Mouse (Mus musculus): ENCODE measurements at regions not wholly inside any gene's neighbourhood (a gene's known extent, or its start where the extent isn't known, plus 50 kb on each side); places are given as distances from the start of the nearest gene placed in this dataset.

GRCm38 (mm10) chr10:55096223-55096622, 1010.5 kb upstream of the Msl3l2 start:
- intact Hi-C loops (cut with DNase I): no loop called here

GRCm38 (mm10) chr10:55097225-55097624, 1009.5 kb upstream of the Msl3l2 start:
- intact Hi-C loops (cut with DNase I): no loop called here
- peak in 1 of 2 experiments; percentile 6 for DNase-seq (ENCODE audit: low spot score in 2 of 2)

More at GRCm38 (mm10) chr10:55096223-55096622, 1010.5 kb upstream of the Msl3l2 start:
- no peak for DNase-seq (ENCODE audit: low spot score in 2 of 2)

- intact Hi-C loops (cut with DNase I): no loop called here
- DNase-seq (ENCODE audit: low spot score in 2 of 2): no peak
Measured at GRCm38 (mm10) chr10:55098278-55098677, 1008.4 kb upstream of the Msl3l2 start.

- intact Hi-C loops (cut with DNase I): no loop called here
- no peak for DNase-seq (ENCODE audit: low spot score in 2 of 2)
Measured at GRCm38 (mm10) chr10:55112217-55112616, 994.5 kb upstream of the Msl3l2 start.

- DNase-seq (ENCODE audit: low spot score in 2 of 2): no peak
- intact Hi-C loops (cut with DNase I): no loop called here
Measured at GRCm38 (mm10) chr10:55148190-55148589, 958.5 kb upstream of the Msl3l2 start.

GRCm38 (mm10) chr10:55192176-55192575, 914.5 kb upstream of the Msl3l2 start:
- intact Hi-C loops (cut with DNase I): no loop called here
- no peak for DNase-seq (ENCODE audit: low spot score in 2 of 2)

DNA sequence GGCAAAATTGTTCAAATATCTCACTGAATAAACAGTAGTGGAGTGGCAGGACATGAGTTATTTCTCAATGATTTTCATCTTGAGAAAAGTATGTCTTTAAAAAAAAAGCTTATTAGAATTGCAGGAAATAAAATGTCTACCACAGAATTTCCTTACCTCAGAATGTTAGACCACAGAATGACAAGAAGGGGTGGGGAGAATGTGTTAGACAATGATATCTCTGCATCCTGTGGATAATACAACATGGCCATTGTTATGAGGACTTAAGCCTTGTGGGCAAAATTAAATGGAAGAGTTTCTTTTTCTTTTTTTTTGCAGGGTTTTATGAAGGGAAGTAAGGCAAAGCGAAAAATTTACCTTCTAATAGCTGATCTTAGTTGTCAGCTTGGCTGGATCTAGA, 912.6 kb upstream of the Msl3l2 start:
- DNase-seq (ENCODE audit: low spot score in 2 of 2): no peak
- intact Hi-C loops (cut with DNase I): no loop called here

DNA sequence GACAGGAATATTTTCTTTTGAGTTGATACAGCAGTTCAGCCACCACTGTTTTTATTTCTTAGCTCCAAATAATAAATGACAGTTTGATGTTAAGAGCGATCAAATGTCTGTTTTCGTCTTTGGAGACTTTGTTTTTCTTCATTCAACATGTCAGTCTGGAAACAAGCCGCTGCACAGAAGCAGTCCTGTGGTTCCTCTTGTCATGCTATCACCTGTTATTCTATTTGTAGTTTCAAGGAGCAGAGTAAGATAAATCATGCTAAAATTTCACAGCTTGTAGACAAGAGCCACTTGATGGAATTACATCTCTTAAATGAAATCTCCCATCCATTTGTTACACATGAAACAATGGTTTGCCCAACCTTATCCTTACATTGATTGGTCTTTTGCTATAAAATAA, 911.5 kb upstream of the Msl3l2 start:
- intact Hi-C loops (cut with DNase I): no loop called here
- no peak for DNase-seq (ENCODE audit: low spot score in 2 of 2)

GRCm38 (mm10) chr10:55237156-55237555, 869.6 kb upstream of the Msl3l2 start:
- intact Hi-C loops (cut with DNase I): no loop called here

DNA sequence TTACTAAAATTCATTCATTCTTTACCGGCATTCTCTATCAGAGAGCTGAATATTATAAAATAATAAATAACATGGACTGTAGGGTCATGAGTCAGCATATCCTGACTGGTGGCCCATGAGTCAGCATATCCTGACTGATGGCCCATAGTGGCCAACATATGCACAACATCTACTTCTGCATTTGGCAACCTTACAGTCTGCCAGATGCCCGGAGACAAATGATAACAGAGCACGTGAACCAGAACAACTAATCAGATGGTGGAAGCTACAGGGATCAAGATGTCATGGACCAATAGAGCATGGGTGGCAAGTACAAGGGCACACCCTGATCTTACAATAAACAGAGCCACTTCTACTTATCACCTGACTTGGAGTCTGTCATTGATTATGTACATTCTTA, 849.4 kb upstream of the Msl3l2 start:
- intact Hi-C loops (cut with DNase I): no loop called here
- no peak for DNase-seq (ENCODE audit: low spot score in 2 of 2)

More at GRCm38 (mm10) chr10:55237156-55237555, 869.6 kb upstream of the Msl3l2 start:
- no peak for DNase-seq (ENCODE audit: low spot score in 2 of 2)

DNA sequence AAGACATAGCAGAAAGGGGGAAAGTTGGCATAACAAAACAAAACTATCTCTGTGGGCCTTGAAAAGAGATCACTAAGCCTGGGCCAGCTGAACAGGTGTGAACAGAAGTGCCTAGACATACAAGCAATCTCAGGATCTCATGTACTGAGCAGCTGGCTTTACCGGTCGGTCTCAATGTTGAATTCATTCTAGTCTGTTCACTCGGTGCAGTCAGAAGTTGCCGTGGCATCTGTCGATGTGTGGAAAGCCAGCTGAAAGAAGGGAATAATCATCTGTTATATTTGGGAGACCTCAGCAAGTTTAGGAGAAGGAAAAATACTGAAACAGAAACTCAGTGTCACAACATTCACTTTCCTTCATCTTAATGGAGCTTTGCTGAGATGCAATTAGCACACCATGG, 806.6 kb upstream of the Msl3l2 start:
- intact Hi-C loops (cut with DNase I): no loop called here
- DNase-seq (ENCODE audit: low spot score in 2 of 2): peak in 1 of 2 experiments; percentile 4

DNA sequence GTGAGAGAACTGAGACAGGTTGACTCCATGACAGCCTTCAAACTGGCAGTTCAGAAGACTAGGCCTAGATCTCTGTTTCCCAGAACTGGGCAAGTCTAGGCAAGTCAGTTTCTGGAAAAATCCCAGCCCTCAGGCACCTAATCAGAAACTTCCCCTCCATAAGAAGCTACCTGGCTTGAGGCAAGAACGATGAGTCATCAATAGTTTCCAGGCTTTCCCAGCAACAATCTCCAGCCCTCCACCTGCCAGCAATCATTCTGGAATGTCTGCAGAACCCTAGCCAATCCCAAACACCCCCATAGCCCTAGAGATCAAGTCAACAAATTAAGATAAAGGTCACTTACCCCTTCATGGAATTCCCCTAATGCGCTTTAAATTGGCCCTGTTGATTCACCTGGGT, 772.9 kb upstream of the Msl3l2 start:
- intact Hi-C loops (cut with DNase I): no loop called here
- DNase-seq (ENCODE audit: low spot score in 2 of 2): no peak

- intact Hi-C loops (cut with DNase I): no loop called here
- no peak for DNase-seq (ENCODE audit: low spot score in 2 of 2)
Measured at GRCm38 (mm10) chr10:55335997-55336396, 770.7 kb upstream of the Msl3l2 start.

GRCm38 (mm10) chr10:55348071-55348470, 758.6 kb upstream of the Msl3l2 start:
- intact Hi-C loops (cut with DNase I): no loop called here
- DNase-seq (ENCODE audit: low spot score in 2 of 2): no peak

Data from left cerebral cortex, postnatal 25 days (tissue).